Mouse (Mus musculus): Measurements from ENCODE around the gene Eif3b.

Gene Eif3b

GRCm38 (mm10) chr5:140418489-140419441 lies at the start of gene Eif3b:
Gene Eif3b (plus strand): TSS chr5:140419328.
- peak; percentile 88 for DNase-seq (ENCODE audit: low spot score)

- no peak for DNase-seq (ENCODE audit: low spot score)
Observed at GRCm38 (mm10) chr5:140369466-140369865, 49.7 kb upstream of the Eif3b start.

- peak; percentile 59 for DNase-seq (ENCODE audit: low spot score)
Observed at GRCm38 (mm10) chr5:140370446-140371254, 48.5 kb upstream of the Eif3b start.

- DNase-seq (ENCODE audit: low spot score): no peak
Observed at GRCm38 (mm10) chr5:140371671-140372070, 47.5 kb upstream of the Eif3b start.

GRCm38 (mm10) chr5:140373711-140374110 lies 45.4 kb upstream of the Eif3b start:
- no peak for DNase-seq (ENCODE audit: low spot score)

- DNase-seq (ENCODE audit: low spot score): peak; percentile 27
Observed at GRCm38 (mm10) chr5:140374226-140374625, 44.9 kb upstream of the Eif3b start.

- no peak for DNase-seq (ENCODE audit: low spot score)
Observed at GRCm38 (mm10) chr5:140375249-140375829, 43.8 kb upstream of the Eif3b start.

GRCm38 (mm10) chr5:140378121-140378853 lies 40.8 kb upstream of the Eif3b start:
- DNase-seq (ENCODE audit: low spot score): no peak

GRCm38 (mm10) chr5:140379299-140379698 lies 39.8 kb upstream of the Eif3b start:
- DNase-seq (ENCODE audit: low spot score): no peak

GRCm38 (mm10) chr5:140381156-140381555 lies 38.0 kb upstream of the Eif3b start:
- no peak for DNase-seq (ENCODE audit: low spot score)

- DNase-seq (ENCODE audit: low spot score): no peak
Observed at GRCm38 (mm10) chr5:140382688-140383087, 36.4 kb upstream of the Eif3b start.

- peak; percentile 36 for DNase-seq (ENCODE audit: low spot score)
Observed at GRCm38 (mm10) chr5:140383559-140383958, 35.6 kb upstream of the Eif3b start.

GRCm38 (mm10) chr5:140384462-140384861 lies 34.7 kb upstream of the Eif3b start:
- no peak for DNase-seq (ENCODE audit: low spot score)

- no peak for DNase-seq (ENCODE audit: low spot score)
Observed at GRCm38 (mm10) chr5:140387236-140387635, 31.9 kb upstream of the Eif3b start.

GRCm38 (mm10) chr5:140387816-140388510 lies 31.2 kb upstream of the Eif3b start:
- DNase-seq (ENCODE audit: low spot score): no peak

GRCm38 (mm10) chr5:140388588-140389576 lies 30.2 kb upstream of the Eif3b start, which contains the start of gene Snx8:
Gene Snx8 (minus strand): TSS chr5:140389262.
- DNase-seq (ENCODE audit: low spot score): peak; percentile 97

GRCm38 (mm10) chr5:140389647-140390046 lies 29.5 kb upstream of the Eif3b start:
- DNase-seq (ENCODE audit: low spot score): no peak

- no peak for DNase-seq (ENCODE audit: low spot score)
Observed at GRCm38 (mm10) chr5:140391435-140391834, 27.7 kb upstream of the Eif3b start.

GRCm38 (mm10) chr5:140391981-140392380 lies 27.1 kb upstream of the Eif3b start:
- no peak for DNase-seq (ENCODE audit: low spot score)

GRCm38 (mm10) chr5:140392701-140393100 lies 26.4 kb upstream of the Eif3b start:
- DNase-seq (ENCODE audit: low spot score): no peak
